Mouse (Mus musculus): ENCODE measurements around the gene Dab2. TPM values are rescaled to one million over a fixed set of nuclear protein-coding genes. Genes with fewer than 3 reads are reported as not detected.

Gene Dab2
- polyA plus RNA-seq (2017; shearing (Covaris generic)): under 1 TPM in 1 of 3 experiments, not detected in 2; 0.09 TPM

GRCm38 (mm10) chr15:6299554-6299953 is at the start of gene Dab2:
Gene Dab2, plus strand, starts transcription at chr15:6299788.
- ATAC-seq: no peak

GRCm38 (mm10) chr15:6253471-6253870 is 46.1 kb upstream of the Dab2 start:
- ATAC-seq: no peak

- no peak for ATAC-seq
Measured at GRCm38 (mm10) chr15:6254383-6254782, 45.2 kb upstream of the Dab2 start.

- no peak for ATAC-seq
Measured at GRCm38 (mm10) chr15:6257049-6257448, 42.5 kb upstream of the Dab2 start.

GRCm38 (mm10) chr15:6259957-6260740 is 39.4 kb upstream of the Dab2 start:
- no peak for ATAC-seq

- no peak for ATAC-seq
Measured at GRCm38 (mm10) chr15:6260741-6261430, 38.7 kb upstream of the Dab2 start.

GRCm38 (mm10) chr15:6267147-6267758 is 32.3 kb upstream of the Dab2 start:
- no peak for ATAC-seq

- ATAC-seq: no peak
Measured at GRCm38 (mm10) chr15:6278606-6279468, 20.8 kb upstream of the Dab2 start.

GRCm38 (mm10) chr15:6280021-6280451 is 19.6 kb upstream of the Dab2 start:
- ATAC-seq: no peak

- no peak for ATAC-seq
Measured at GRCm38 (mm10) chr15:6283249-6283648, 16.3 kb upstream of the Dab2 start.

- ATAC-seq: no peak
Measured at GRCm38 (mm10) chr15:6296071-6296470, 3.5 kb upstream of the Dab2 start.

- no peak for ATAC-seq
Measured at GRCm38 (mm10) chr15:6298726-6299125, 862 bp upstream of the Dab2 start.

- no peak for ATAC-seq
Measured at GRCm38 (mm10) chr15:6302219-6302618, 2.6 kb downstream of the Dab2 start.

- ATAC-seq: no peak
Measured at GRCm38 (mm10) chr15:6303822-6304221, 4.2 kb downstream of the Dab2 start.

- ATAC-seq: no peak
Measured at GRCm38 (mm10) chr15:6309633-6310032, 10.0 kb downstream of the Dab2 start.

- ATAC-seq: no peak
Measured at GRCm38 (mm10) chr15:6310417-6310816, 10.8 kb downstream of the Dab2 start.

GRCm38 (mm10) chr15:6312396-6312795 is 12.8 kb downstream of the Dab2 start:
- no peak for ATAC-seq

GRCm38 (mm10) chr15:6319352-6319751 is 19.8 kb downstream of the Dab2 start:
- ATAC-seq: no peak

GRCm38 (mm10) chr15:6320501-6320900 is 20.9 kb downstream of the Dab2 start:
- ATAC-seq: no peak

- ATAC-seq: no peak
Measured at GRCm38 (mm10) chr15:6321263-6321662, 21.7 kb downstream of the Dab2 start.

GRCm38 (mm10) chr15:6322311-6322710 is 22.7 kb downstream of the Dab2 start:
- no peak for ATAC-seq

GRCm38 (mm10) chr15:6323577-6323976 is 24.0 kb downstream of the Dab2 start:
- ATAC-seq: no peak

- no peak for ATAC-seq
Measured at GRCm38 (mm10) chr15:6325443-6325842, 25.9 kb downstream of the Dab2 start.
